Mouse (Mus musculus) hindbrain, embryonic 14.5 days (tissue): ENCODE measurements at regions not wholly inside any gene's neighbourhood (a gene's known extent, or its start where the extent isn't known, plus 50 kb on each side); places are given as distances from the start of the nearest gene placed in this dataset. TPM values are rescaled to one million over a fixed set of nuclear protein-coding genes. Genes with fewer than 3 reads are reported as not detected.

Experiments
- microRNA counts: library from miRNA; unstranded; fragments of <30 nt; microRNA quantifications from one replicate; lab custom pipeline; 2016
- microRNA-seq: library from miRNA; unstranded; fragments of <30 nt; microRNA quantifications from one replicate; pipeline ENCODE4, GENCODE M21; 2016

MicroRNAs in the stretch of these regions (microRNA counts, 519-probe panel; counts per million panel counts)
- microRNA mmu-miR-129-3p (lab: Ali Mortazavi, UCI) (4,881 counts per million, percentile 50 among the panel's probes with 10 or more counts), microRNA mmu-miR-129-5p (lab: Ali Mortazavi, UCI) (4,066 counts per million, percentile 29 among the panel's probes with 10 or more counts)

Small RNA genes lying in the stretch of these regions (microRNA-seq; reads per million reads assigned to microRNA genes)
- gene Mir129-2 (not detected), gene Mir129b (not detected)
